Mouse (Mus musculus) G1E-ER4 (cell line): ENCODE results near the gene Eid2. TPM values are rescaled to one million over a fixed set of nuclear protein-coding genes. Genes with fewer than 3 reads are reported as not detected.

Experiments used
- GATA1 ChIP-seq: IDR thresholded peaks from one replicate; pipeline ENCODE4 v1.8.0; 2012; ENCODE audit warnings: low read length, inconsistent platforms
- polyA plus RNA-seq: library from polyadenylated mRNA; stranded (reverse); fragments of >175 nt; gene quantifications from 2 replicates; pipeline ENCODE4 v1.2.3, GENCODE M21; 2012

Eid2 gene
- polyA plus RNA-seq, 1 experiment = 132 TPM

GRCm38 (mm10) chr7:28290638-28291590, 23.2 kb downstream of the Eid2 start, which contains the start of gene Selenov:
TSS of gene Selenov (minus strand) at chr7:28291186.
- TF ChIP-seq GATA1 = no peak

DNA sequence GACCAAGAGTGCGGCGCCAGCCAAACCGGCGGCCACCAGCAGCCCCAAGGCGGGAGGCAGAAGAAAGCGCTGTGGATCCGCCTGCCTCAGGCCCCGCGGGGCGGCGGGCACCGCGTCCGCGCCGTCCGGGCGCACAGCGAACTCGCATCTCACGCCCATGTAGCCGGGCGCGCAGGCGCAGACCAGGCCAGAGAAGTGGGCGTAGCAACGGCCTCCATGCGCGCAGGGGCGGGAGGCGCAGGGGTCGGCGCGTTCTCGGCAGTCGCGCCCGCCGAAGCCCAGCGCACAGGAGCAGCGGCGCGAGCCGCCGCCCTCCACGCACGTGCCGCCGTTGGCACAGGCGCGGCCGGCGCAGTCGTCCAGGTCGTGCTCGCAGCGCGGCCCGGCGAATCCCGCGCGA, 26.8 kb downstream of the Eid2 start:
- no peak for TF ChIP-seq GATA1

DNA sequence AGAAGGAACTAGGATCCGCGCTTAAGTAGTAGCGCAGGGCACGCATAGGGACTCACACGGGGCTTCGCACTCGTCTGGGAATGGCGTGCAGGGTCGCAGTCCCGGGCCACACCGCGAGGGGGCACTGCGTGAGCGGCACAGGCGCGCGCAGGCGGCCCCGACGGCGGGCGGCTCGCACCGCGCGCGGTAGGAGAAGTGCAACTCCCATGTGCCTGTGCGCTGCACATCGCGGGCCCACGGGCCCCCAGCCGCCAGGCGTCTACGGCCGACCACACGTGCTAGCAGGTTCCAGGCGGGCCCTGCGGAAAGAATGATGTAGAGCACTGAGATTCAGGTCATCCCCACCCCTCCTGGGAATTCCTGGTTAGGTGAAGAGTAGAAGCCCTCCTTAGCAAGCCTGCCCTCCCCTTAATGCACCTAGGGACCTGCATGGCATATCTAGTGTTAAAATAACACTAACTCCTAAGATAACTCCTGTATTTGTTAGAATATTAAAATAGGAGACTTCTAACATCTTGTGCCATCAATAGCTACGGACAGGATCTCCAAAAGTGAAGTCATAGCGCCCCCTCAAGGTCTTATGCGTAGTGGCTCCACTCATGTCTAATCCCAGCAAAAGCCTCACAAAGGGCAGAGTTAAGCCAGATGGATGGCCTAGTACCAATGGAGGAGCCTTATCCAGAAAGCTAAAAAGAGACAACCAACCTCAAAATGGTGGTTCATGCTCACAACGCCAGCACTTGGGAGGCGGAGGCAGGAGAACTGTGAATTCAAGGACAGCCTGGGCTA, 31.4 kb downstream of the Eid2 start:
- no peak for TF ChIP-seq GATA1

DNA sequence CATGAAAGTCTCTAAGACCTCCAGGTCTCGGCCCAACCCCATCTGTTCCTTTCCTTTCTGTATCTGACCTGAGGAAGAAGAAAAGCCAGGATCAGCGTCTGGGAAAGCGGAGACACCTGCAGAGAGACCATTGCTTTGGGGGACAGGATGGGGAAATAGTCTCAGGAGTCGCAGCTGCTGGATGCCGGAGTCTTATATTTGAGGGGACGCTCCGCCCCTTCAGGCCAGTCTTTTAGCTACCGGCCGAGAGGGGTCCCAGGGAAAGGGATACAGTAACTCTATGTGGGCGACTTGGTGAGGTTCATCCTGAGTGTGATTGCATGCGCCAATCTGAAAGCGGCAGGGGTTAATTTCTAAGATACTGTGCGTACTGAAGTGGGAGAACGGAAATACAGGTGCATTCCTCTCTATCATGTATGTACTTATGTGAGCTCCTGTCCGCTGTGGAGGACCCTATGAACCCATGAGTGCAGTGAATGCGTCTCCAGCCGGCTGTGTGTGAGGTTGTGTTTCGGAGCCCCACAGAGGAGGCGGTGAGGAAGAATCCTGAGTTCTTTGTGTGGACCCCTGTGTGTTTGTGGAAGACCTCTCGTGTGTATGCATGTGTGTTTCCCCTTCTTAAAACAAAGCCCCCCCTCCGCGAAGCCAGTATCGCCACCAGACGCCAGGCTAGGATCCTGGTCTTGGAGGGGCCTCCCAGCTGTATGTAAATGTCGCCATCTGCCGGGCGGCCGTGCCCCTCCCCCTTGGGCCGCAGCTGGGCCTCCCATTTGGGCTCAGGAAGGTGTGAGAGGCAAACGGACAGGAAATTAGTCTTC, 34.1 kb downstream of the Eid2 start, which contains the start of gene Dll3:
TSS of gene Dll3 (minus strand) at position 623 of the 818 bp plus-strand sequence.
- no peak for TF ChIP-seq GATA1

- TF ChIP-seq GATA1 = no peak
Measured at GRCm38 (mm10) chr7:28305641-28306040, 38.0 kb downstream of the Eid2 start.

GRCm38 (mm10) chr7:28306216-28306615, 38.5 kb downstream of the Eid2 start:
- TF ChIP-seq GATA1 = no peak

GRCm38 (mm10) chr7:28309737-28310136, 42.1 kb downstream of the Eid2 start:
- TF ChIP-seq GATA1 = no peak

GRCm38 (mm10) chr7:28311151-28311925, 43.7 kb downstream of the Eid2 start:
- no peak for TF ChIP-seq GATA1

DNA sequence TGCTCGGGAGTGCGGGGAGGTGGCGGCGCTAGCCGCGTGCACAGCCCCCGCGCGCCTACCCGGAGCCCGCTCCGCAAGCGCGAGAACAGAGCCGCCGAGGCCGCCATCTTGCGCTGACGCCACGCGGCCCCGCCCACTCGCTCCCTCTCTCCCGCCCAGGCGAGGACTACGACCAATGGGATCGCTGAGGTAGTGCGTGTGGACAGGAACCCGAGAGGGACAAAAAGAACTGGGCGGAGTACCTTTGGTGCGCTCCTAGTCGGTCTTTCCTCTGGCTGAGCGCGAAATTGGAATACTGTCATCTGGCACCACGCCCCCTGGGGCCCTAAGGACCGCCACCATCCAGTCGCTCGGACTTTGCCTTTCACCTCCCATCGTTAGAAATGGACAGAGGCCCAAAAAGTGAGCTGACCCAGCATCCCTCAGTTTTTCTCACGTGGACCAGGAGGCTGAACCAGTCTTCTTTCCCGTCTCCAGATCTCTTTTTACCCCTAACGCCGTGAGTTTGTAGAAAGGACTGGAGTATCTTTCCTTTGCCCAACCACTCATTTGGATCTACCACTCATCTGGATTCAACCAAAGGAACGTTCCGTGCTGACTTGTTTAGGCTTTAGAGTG, 44.4 kb downstream of the Eid2 start, which contains the start of gene Timm50:
TSS of gene Timm50 (minus strand) at position 147 of the 618 bp plus-strand sequence.
- TF ChIP-seq GATA1 = no peak

DNA sequence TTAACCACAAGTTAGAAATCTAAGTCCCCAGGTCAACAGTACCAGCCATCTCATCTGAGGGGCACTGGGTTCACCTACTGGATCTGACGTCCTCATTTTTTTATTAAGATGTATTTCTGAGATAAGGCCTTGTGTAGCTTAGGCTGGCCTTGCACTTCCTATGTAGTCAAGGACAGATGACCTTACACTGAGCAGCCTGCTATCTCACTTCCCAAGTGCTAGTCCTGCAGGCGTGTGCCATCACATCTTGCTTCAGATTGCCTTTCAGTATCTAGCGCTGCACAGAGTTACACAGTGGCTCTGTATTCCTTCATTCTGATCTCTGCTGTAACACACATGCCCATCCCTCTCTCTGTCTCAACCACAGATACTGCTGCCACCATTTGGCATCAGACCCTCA, 50.4 kb downstream of the Eid2 start:
- no peak for TF ChIP-seq GATA1

GRCm38 (mm10) chr7:28318714-28319113, 51.0 kb downstream of the Eid2 start:
- no peak for TF ChIP-seq GATA1

Other genes starting within 250 kb of the Eid2 start
- gene Psmc4, start 217.8 kb upstream of the Eid2 start, polyA plus RNA-seq = 148 and 188 TPM in 2 replicates
- gene Fcgbp, start 196.6 kb upstream of the Eid2 start, polyA plus RNA-seq = not detected in 2 replicates
- gene 9530053A07Rik, start 138.4 kb upstream of the Eid2 start, polyA plus RNA-seq = not detected in 2 replicates
- 951 and 979 TPM in 2 replicates for gene Fbl, start 98.2 kb upstream of the Eid2 start, polyA plus RNA-seq
- 51.5 and 66.1 TPM in 2 replicates for gene Dyrk1b, start 88.4 kb upstream of the Eid2 start, polyA plus RNA-seq
- 49.9 and 67.9 TPM in 2 replicates for gene Eid2b, start 9.9 kb downstream of the Eid2 start, polyA plus RNA-seq
- gene Selenov, start 23.3 kb downstream of the Eid2 start, polyA plus RNA-seq = not detected in 2 replicates
- 0.17 and 0.36 TPM in 2 replicates for gene Dll3, start 34.4 kb downstream of the Eid2 start, polyA plus RNA-seq
- 254 and 431 TPM in 2 replicates for gene Timm50, start 44.2 kb downstream of the Eid2 start, polyA plus RNA-seq
- 164 and 237 TPM in 2 replicates for gene Supt5, start 70.9 kb downstream of the Eid2 start, polyA plus RNA-seq
- gene Rps16, start 82.8 kb downstream of the Eid2 start, polyA plus RNA-seq = 1,552 and 2,390 TPM in 2 replicates
- gene Plekhg2, start 104.7 kb downstream of the Eid2 start, polyA plus RNA-seq = 15.2 and 16.0 TPM in 2 replicates
- 19.6 and 21.6 TPM in 2 replicates for gene Zfp36, start 112.4 kb downstream of the Eid2 start, polyA plus RNA-seq
- 30.5 and 33.2 TPM in 2 replicates for gene Med29, start 124.8 kb downstream of the Eid2 start, polyA plus RNA-seq
- 229 and 279 TPM in 2 replicates for gene Paf1, start 125.1 kb downstream of the Eid2 start, polyA plus RNA-seq
- 1.3 and 1.7 TPM in 2 replicates for gene Gmfg, start 169.6 kb downstream of the Eid2 start, polyA plus RNA-seq
- 0.03 and 0.10 TPM in 2 replicates for gene Lrfn1, start 184.1 kb downstream of the Eid2 start, polyA plus RNA-seq
- gene Ifnl2, start 242.6 kb downstream of the Eid2 start, polyA plus RNA-seq = not detected in 2 replicates